Mouse (Mus musculus) stomach, embryonic 15.5 days (tissue): ENCODE data around the gene Rab29. TPM values are rescaled to one million over a fixed set of nuclear protein-coding genes. Genes with fewer than 3 reads are reported as not detected.

Experiments
- ATAC-seq: fragments of 200-750 bp; cut with Nextera tagmentation; 2 replicates; pipeline ENCODE4 v1.8.0; 2017; ENCODE audit warnings: low read depth, moderate number of reproducible peaks, moderate TSS enrichment; ENCODE audit not compliant: insufficient read depth, low FRiP score
- H3K27ac ChIP-seq: fragments of 300-500 bp; sonication (generic); 2 replicates; pipeline ENCODE4 v1.5.1; 2015; ENCODE audit warnings: mild to moderate bottlenecking, inconsistent platforms
- H3K27me3 ChIP-seq: fragments of 300-500 bp; sonication (generic); replicated peaks from 2 replicates; pipeline ENCODE4 v1.6.1; 2015; ENCODE audit warnings: inconsistent platforms
- H3K36me3 ChIP-seq: fragments of 300-500 bp; sonication (generic); 2 replicates; pipeline ENCODE4 v1.6.1; 2015; ENCODE audit warnings: inconsistent platforms
- H3K4me1 ChIP-seq: fragments of 300-500 bp; sonication (generic); 2 replicates; pipeline ENCODE4 v1.6.1; 2015; ENCODE audit warnings: inconsistent platforms
- H3K4me2 ChIP-seq: fragments of 300-500 bp; sonication (generic); 2 replicates; pipeline ENCODE4 v1.6.1; 2015; ENCODE audit warnings: mild to moderate bottlenecking, inconsistent platforms
- H3K4me3 ChIP-seq: fragments of 300-500 bp; sonication (generic); replicated peaks from 2 replicates; pipeline ENCODE4 v1.5.1; 2015; ENCODE audit warnings: inconsistent platforms
- H3K9ac ChIP-seq: fragments of 300-500 bp; sonication (generic); 2 replicates; pipeline ENCODE4 v1.6.1; 2015; ENCODE audit warnings: inconsistent platforms
- H3K9me3 ChIP-seq: fragments of 300-500 bp; sonication (generic); 2 replicates; pipeline ENCODE4 v1.6.1; 2016; ENCODE audit warnings: inconsistent platforms
- WGBS: fragments of 180-500 bp; shearing (Covaris S2); methylation state at CpG from one replicate; pipeline ENCODE4 v1.1.7; 2015; 5-methylcytosine and 5-hydroxymethylcytosine counted together
- polyA plus RNA-seq: library from polyadenylated mRNA; unstranded; fragments of >200 nt; fragmentation: Nextera tagmentation; extraction: Ambion mirVana; gene quantifications from 2 replicates; pipeline ENCODE4 v1.2.1, GENCODE M21; 2015

The Rab29 gene
- polyA plus RNA-seq, 1 experiment from 2014 or later = 26.5 TPM

DNA sequence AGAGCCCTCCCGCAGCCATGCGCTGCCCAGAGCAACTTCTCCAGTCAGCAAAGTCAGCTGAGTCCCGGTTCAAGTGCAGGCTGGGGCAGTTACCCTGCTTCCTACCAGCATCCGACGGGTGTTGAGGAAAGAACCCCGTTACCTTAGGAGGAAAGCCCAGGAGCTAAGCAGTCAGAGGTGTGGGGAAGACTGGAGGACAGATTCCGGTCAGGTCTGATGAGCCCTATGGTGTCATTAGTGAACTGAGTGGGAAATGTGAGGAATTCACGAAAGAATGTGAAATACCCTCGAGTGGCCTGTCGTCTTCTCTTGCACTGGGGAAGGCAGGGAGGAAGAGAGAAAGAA, 894 bp downstream of the Rab29 start:
- no peaks in the 10 kb centered on the region for H3K27me3 ChIP-seq
- WGBS = 17% methylated on average over 10 of the region's 10 CpGs
- no peaks in the 10 kb centered on the region for H3K4me1 ChIP-seq
- no peak overlapping the region for H3K27ac ChIP-seq
- peak; percentile 37 for ATAC-seq
- no peaks in the 10 kb centered on the region for H3K36me3 ChIP-seq
- H3K9me3 ChIP-seq = no peaks in the 10 kb centered on the region
- peak overlapping the region; percentile 14; the same call in 1 of the 2 replicates for H3K9ac ChIP-seq
- H3K4me2 ChIP-seq = peak overlapping the region; percentile 77
- H3K4me3 ChIP-seq = peak overlapping the region; percentile 62

DNA sequence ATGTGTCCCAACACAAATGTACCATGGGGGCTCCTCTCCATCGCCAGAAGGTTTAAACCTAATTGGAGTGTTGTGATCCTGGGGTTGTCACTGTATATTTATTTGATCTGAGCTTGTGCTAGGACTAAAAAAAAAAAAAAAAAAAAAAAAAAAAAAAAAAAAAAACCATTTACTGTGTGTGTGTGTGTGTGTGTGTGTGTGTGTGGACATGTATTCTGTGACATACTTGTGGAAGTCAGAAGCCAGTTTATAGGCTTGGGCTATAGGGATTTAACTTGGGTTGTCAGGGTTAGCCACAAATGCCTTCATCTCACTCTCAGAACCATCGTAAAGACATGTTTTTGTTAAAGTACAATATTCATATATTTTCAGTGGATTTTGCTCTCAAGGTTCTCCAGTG, 2.5 kb downstream of the Rab29 start:
- H3K27ac ChIP-seq = no peak overlapping the region
- WGBS = 81% methylated on average over 2 of the region's 2 CpGs
- no peak overlapping the region for H3K9ac ChIP-seq
- H3K36me3 ChIP-seq = no peaks in the 10 kb centered on the region
- no peaks in the 10 kb centered on the region for H3K9me3 ChIP-seq
- no peak overlapping the region for H3K4me3 ChIP-seq
- H3K4me2 ChIP-seq = no peak overlapping the region
- no peaks in the 10 kb centered on the region for H3K27me3 ChIP-seq
- no peak for ATAC-seq
- no peaks in the 10 kb centered on the region for H3K4me1 ChIP-seq

DNA sequence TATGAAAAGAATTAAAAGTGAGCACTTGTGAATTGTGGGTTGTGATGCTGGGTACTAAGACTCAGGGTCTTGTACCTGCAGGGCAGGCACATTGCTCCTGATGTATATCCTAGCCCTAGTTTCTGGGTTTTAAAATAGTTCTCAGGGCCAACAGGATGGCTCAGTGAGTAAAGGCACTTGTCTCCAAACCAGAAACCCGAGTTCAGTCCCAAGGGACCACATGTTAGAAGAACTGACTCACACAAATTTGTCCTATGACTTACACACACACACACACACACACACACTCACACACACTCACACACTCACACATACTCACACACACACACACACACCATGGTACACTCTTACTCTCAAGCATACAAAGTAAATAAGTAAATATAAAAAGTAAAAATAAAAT, 5.8 kb downstream of the Rab29 start:
- Histone ChIP-seq H3K27me3 (no peaks in the 10 kb centered on the region), H3K9ac (no peak overlapping the region), H3K36me3 (no peaks in the 10 kb centered on the region), H3K4me3 (no peak overlapping the region), H3K4me1 (no peaks in the 10 kb centered on the region), H3K9me3 (no peaks in the 10 kb centered on the region), H3K4me2 (no peak overlapping the region), H3K27ac (no peak overlapping the region)
- WGBS = 81% methylated on average over 1 of the region's 1 CpGs
- ATAC-seq = no peak

DNA sequence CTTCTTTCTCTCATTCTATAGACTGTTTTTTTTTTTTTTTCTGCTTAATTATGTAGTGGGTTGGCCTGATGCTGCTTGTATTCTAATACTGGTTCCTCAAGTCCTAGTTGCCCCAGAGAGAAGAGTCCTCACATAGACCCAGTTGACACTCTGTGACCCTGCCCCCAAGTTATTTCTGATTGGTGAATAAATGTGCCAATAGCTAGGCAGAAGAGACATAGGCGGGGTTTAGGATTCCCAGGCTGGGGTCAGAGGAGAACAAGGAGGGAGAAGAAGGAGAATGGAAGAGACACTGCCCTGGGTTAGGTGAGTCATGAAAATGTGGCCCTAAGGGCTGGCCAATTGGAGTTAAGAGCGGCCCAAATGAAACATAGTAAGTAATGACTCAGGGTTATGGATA, 12.8 kb downstream of the Rab29 start:
- Histone ChIP-seq H3K4me1 (no peaks in the 10 kb centered on the region), H3K9me3 (no peaks in the 10 kb centered on the region), H3K27me3 (no peaks in the 10 kb centered on the region), H3K27ac (no peak overlapping the region), H3K36me3 (no peaks in the 10 kb centered on the region), H3K4me2 (no peak overlapping the region), H3K4me3 (no peak overlapping the region), H3K9ac (no peak overlapping the region)
- no peak for ATAC-seq
- whole genome bisulfite sequencing = 66% methylated on average over 2 of the region's 2 CpGs

DNA sequence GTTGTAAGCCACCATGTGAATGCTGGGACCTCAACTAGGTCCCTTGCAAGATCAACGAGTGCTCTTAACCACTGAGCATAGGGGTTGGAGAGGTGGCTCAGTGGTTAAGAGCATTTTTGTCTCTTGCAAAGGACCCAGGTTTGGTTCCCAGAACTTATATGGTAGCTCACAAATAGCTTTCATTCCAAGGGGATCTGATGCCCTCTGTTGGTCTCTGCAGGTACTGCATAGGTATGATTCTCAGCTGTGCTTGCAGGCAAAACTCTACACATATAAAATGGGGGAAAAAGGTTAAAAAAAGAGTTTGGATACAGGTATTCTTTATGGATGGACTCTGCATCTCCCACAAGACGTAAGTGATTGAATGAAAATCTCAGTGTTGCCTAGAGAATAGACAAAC, 15.8 kb downstream of the Rab29 start:
- no peak for ATAC-seq
- H3K4me2 ChIP-seq = no peak overlapping the region

DNA sequence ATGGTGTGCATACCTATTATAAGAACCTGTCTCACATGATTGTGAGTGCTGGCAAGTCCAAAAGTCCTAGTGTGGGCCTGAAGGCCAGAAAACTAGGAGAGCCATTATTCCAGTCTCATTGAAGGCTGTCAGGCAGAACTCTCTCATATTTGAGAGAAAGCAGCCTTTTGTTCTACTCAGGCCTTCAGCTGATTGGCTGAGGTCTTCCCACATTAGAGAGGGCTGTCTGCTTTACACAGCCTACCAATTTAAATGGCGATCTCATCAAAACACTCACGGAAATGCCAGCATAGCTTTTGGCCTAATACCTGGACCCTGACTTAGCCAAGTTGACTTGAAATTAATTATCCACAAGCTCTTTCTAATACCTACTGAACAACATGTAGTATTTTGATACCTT, 19.1 kb downstream of the Rab29 start:
- H3K36me3 ChIP-seq = no peaks in the 10 kb centered on the region
- H3K9ac ChIP-seq = no peak overlapping the region
- H3K9me3 ChIP-seq = no peaks in the 10 kb centered on the region
- H3K4me1 ChIP-seq = no peaks in the 10 kb centered on the region
- no peaks in the 10 kb centered on the region for H3K27me3 ChIP-seq
- WGBS = 66% methylated on average over 2 of the region's 2 CpGs
- H3K27ac ChIP-seq = no peak overlapping the region
- ATAC-seq = no peak
- H3K4me2 ChIP-seq = no peak overlapping the region
- H3K4me3 ChIP-seq = no peak overlapping the region

More for the DNA sequence above, 15.8 kb downstream of the Rab29 start:
- Histone ChIP-seq H3K9me3 (no peaks in the 10 kb centered on the region), H3K27ac (no peak overlapping the region), H3K4me3 (no peak overlapping the region), H3K9ac (no peak overlapping the region), H3K27me3 (no peaks in the 10 kb centered on the region), H3K36me3 (no peaks in the 10 kb centered on the region), H3K4me1 (no peaks in the 10 kb centered on the region)
- 51% methylated on average over 2 of the region's 2 CpGs for WGBS

DNA sequence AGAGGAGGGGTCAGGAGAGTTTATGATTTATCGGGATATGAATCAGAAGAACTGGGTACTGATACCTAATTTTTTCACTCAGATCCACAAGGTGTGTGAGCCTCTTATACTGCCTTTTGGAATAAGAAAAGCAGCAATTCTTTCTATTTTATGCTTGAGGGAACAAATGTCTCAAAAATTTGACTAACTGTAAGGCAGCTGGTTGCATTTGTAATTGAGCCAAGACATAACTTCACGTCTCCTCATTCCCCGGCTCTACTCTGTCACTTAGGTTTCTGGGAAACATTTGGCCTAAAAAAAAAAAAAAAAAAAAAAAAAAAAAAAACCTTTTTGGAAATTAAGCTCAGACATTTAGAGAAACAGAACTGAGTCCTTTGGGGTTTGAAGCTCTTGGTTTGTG, 19.6 kb downstream of the Rab29 start:
- ATAC-seq = no peak
- Histone ChIP-seq H3K27me3 (no peaks in the 10 kb centered on the region), H3K9ac (no peak overlapping the region), H3K36me3 (no peaks in the 10 kb centered on the region), H3K4me3 (no peak overlapping the region), H3K4me2 (no peak overlapping the region), H3K27ac (no peak overlapping the region), H3K9me3 (no peaks in the 10 kb centered on the region), H3K4me1 (no peaks in the 10 kb centered on the region)
- 67% methylated on average over 3 of the region's 3 CpGs for WGBS

DNA sequence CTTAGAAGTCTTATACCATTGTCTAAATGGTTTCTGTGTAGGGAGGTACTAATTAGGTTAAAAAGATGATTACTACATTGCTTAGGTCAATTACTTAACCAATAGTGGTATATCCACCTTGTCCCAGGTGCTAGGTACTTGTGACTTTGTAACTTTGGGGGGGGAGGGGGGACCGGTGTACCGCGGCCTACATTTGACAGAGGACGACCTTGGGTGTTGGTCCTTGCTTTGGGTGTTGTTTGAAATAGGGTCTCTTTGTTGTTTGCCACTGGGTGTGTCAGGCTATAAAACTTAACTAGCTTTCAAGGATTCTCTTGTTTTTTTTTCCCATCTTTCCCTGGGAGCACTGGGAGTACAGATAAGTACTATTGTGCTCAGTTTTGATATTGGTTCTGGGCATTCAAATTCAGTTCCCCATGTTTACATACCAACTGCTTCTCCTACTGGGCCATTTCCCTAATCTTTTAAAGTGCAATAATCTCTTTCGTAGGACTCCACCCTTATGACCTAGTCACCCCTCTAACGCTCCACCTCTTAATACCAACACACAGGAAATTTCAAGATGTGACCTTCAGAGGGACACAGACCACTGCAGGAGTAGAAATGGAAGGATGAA, 23.1 kb downstream of the Rab29 start:
- ATAC-seq = peak; percentile 39
- WGBS = 60% methylated on average over 6 of the region's 6 CpGs
- no peaks in the 10 kb centered on the region for H3K4me1 ChIP-seq
- H3K4me2 ChIP-seq = no peak overlapping the region
- no peak overlapping the region for H3K4me3 ChIP-seq
- H3K27ac ChIP-seq = no peak overlapping the region
- H3K9me3 ChIP-seq = no peaks in the 10 kb centered on the region
- no peak overlapping the region for H3K9ac ChIP-seq
- H3K36me3 ChIP-seq = no peaks in the 10 kb centered on the region
- no peaks in the 10 kb centered on the region for H3K27me3 ChIP-seq

DNA sequence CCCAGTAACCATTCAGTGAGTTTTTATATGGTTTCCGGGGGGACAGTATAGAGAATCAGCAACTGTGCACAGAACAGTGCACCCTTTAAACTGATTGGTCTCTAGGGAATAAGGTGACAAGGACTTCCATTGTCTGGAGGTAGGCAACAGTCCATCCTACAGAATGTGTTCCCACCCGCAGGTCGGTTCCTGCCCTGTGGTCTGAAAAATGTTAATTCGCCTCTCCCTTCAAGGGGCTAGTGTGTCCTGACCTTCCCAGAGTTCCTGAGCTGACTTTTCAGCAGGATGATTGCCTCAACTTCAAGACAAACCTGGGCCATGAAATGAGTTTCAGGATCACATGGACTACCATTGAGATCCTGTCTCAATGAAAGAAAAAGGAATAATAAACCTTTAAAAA, 24.4 kb downstream of the Rab29 start:
- H3K4me1 ChIP-seq = no peaks in the 10 kb centered on the region
- no peak for ATAC-seq
- no peak overlapping the region for H3K4me2 ChIP-seq
- H3K27me3 ChIP-seq = no peaks in the 10 kb centered on the region
- no peak overlapping the region for H3K27ac ChIP-seq
- no peaks in the 10 kb centered on the region for H3K9me3 ChIP-seq
- WGBS = 74% methylated on average over 4 of the region's 4 CpGs
- no peaks in the 10 kb centered on the region for H3K36me3 ChIP-seq
- no peak overlapping the region for H3K4me3 ChIP-seq
- no peak overlapping the region for H3K9ac ChIP-seq

DNA sequence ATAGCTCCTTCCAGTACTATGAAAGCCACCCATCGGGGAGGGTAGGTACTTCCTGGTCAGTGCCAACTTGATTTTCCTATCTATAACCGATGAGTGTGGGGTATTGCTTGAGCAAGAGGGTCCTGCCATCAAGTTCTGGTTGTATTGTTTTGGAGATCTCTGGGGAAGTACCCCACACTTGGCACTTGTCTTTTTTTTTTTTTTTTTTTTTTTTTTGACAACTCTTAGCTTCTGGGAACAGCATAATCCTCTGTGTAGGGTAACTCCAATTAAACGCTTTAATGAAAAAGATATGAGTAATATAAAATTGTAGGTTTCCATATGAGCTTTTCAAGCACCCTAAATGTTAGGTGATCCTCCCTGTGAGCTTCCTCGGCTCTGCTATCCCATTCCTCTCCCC, 35.7 kb downstream of the Rab29 start:
- no peaks in the 10 kb centered on the region for H3K9me3 ChIP-seq
- no peak for ATAC-seq
- WGBS = 84% methylated on average over 4 of the region's 4 CpGs
- no peak overlapping the region for H3K4me2 ChIP-seq
- no peak overlapping the region for H3K27ac ChIP-seq
- no peak overlapping the region for H3K4me3 ChIP-seq
- H3K9ac ChIP-seq = no peak overlapping the region
- no peaks in the 10 kb centered on the region for H3K27me3 ChIP-seq
- no peaks in the 10 kb centered on the region for H3K36me3 ChIP-seq
- H3K4me1 ChIP-seq = no peaks in the 10 kb centered on the region

DNA sequence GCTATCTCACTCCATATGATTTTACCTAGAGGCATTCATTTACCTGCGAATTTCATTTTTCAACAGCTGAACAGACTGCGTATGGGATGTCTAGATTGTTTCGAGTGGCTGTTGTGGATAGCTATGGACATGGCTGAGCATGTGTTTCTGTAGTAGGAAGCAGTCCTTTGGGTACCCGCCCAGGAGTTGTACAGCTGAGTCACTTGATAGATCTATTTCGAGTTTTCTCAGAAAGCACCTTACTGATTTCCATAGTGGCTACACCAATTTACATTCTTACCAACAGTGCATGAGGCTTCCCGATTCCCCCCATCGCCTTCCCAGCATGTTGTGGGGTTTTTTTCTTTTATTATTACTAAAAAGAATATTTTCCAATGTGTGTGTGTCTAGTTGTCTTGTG, 36.2 kb downstream of the Rab29 start:
- H3K27me3 ChIP-seq = no peaks in the 10 kb centered on the region
- H3K4me1 ChIP-seq = no peaks in the 10 kb centered on the region
- H3K4me3 ChIP-seq = no peak overlapping the region
- WGBS = 86% methylated on average over 7 of the region's 7 CpGs
- H3K36me3 ChIP-seq = no peaks in the 10 kb centered on the region
- no peak for ATAC-seq
- no peak overlapping the region for H3K27ac ChIP-seq
- no peak overlapping the region for H3K9ac ChIP-seq
- H3K4me2 ChIP-seq = no peak overlapping the region
- no peaks in the 10 kb centered on the region for H3K9me3 ChIP-seq

DNA sequence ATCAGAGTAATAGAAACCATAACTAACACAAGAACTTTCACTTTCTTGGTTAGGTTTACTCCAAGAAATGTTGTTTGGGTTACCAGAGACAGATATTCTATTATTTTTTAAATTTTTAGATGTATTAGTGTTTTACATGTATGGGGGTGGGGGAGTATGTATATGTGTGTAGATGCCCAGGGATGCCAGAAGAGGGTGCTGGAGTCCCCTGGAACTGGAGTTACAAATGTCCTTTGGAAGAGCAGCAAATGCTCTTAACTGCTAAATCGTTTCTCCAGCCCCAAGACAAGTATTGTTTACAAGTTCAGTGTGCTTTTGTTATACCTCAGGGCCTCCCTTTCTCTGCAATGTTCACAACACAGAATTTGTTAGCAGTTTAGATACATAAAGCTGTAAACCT, 38.5 kb downstream of the Rab29 start:
- no peak overlapping the region for H3K4me2 ChIP-seq
- no peak for ATAC-seq
- no peak overlapping the region for H3K27ac ChIP-seq
- WGBS = 3% methylated on average over 1 of the region's 1 CpGs
- H3K27me3 ChIP-seq = no peaks in the 10 kb centered on the region
- no peak overlapping the region for H3K4me3 ChIP-seq
- no peaks in the 10 kb centered on the region for H3K36me3 ChIP-seq
- no peaks in the 10 kb centered on the region for H3K9me3 ChIP-seq
- H3K9ac ChIP-seq = no peak overlapping the region
- no peaks in the 10 kb centered on the region for H3K4me1 ChIP-seq

DNA sequence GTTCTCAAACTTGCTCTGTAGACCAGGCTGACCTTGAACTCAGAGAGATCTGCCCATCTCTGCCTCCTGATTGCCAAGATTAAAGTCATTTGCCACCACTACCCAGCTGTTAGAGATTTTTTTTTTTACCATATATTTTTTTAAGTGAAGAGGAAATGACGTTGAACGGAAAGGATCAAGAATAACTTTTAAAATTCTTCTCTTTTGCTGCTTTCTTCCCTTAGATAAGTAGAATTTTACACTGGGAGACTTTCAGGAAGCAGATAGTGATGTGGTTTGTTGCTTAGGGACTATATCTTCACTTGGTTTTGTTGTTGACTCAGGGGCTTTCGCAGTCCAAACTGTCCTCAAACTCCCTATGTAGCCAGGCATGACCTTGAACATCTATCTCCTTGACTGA, 41.4 kb downstream of the Rab29 start:
- H3K9me3 ChIP-seq = no peaks in the 10 kb centered on the region
- no peaks in the 10 kb centered on the region for H3K27me3 ChIP-seq
- H3K4me1 ChIP-seq = peaks cover 3% of the 10 kb centered on the region; the same call in 1 of the 2 replicates
- no peak overlapping the region for H3K9ac ChIP-seq
- no peak for ATAC-seq
- H3K27ac ChIP-seq = no peak overlapping the region
- H3K4me2 ChIP-seq = no peak overlapping the region
- H3K4me3 ChIP-seq = no peak overlapping the region
- no peaks in the 10 kb centered on the region for H3K36me3 ChIP-seq
- 85% methylated on average over 3 of the region's 3 CpGs for WGBS
